Mouse (Mus musculus) heart, adult 2 months (tissue): ENCODE results near the gene Nit2.

Source experiments
- EP300 ChIP-seq: fragments of 200-500 bp; IDR thresholded peaks from 2 replicates; pipeline ENCODE4 v1.6.1; 2011; ENCODE audit warnings: low read depth, low read length, control low read depth; ENCODE audit not compliant: insufficient read depth
- POLR2A ChIP-seq: fragments of 200-500 bp; IDR thresholded peaks from 2 replicates; pipeline ENCODE4 v1.6.1; 2011; ENCODE audit warnings: mild to moderate bottlenecking, low read depth, low read length, control low read depth; ENCODE audit not compliant: insufficient read depth

GRCm38 (mm10) chr16:57131544-57131943 is 35.6 kb downstream of the Nit2 start:
- TF ChIP-seq EP300 (no peak), POLR2A (no peak)
